Mouse (Mus musculus) megakaryocyte-erythroid progenitor cell, adult 5-6 weeks (primary cell): Measurements from ENCODE around the gene Zfp541. TPM values are rescaled to one million over a fixed set of nuclear protein-coding genes. Genes with fewer than 3 reads are reported as not detected.

Experiments used
- total RNA-seq, 2 experiments: library from RNA; stranded (forward) in 1 of 2; stranded (reverse) in 1 of 2; fragments of 200-1000, 215-1000 nt in 1 of 2; fragments of >200 nt in 1 of 2; fragmentation: Nextera tagmentation in 1 of 2; gene quantifications; 2 replicates each; pipeline ENCODE4 v1.2.3; 2014 to 2017

The Zfp541 gene
- total RNA-seq, 2 experiments from 2014 or later = not detected

Other genes starting within 250 kb of the Zfp541 start
- gene Obox6, start 222.1 kb upstream of the Zfp541 start, total RNA-seq (2014; fragmentation: Nextera tagmentation) = not detected in 2 replicates
- gene Obox6, start 222.1 kb upstream of the Zfp541 start, total RNA-seq (2017) = not detected in 2 replicates
- gene Crx, start 181.8 kb upstream of the Zfp541 start, total RNA-seq (2014; fragmentation: Nextera tagmentation) = not detected in 2 replicates
- gene Crx, start 181.8 kb upstream of the Zfp541 start, total RNA-seq (2017) = not detected in 2 replicates
- gene Crxos, start 179.2 kb upstream of the Zfp541 start, total RNA-seq (2014; fragmentation: Nextera tagmentation) = not detected in 2 replicates
- gene Crxos, start 179.2 kb upstream of the Zfp541 start, total RNA-seq (2017) = not detected in 2 replicates
- 280 and 304 TPM in 2 replicates for gene Selenow, start 139.4 kb upstream of the Zfp541 start, total RNA-seq (2014; fragmentation: Nextera tagmentation)
- gene Selenow, start 139.4 kb upstream of the Zfp541 start, total RNA-seq (2017) = 47.7 and 76.3 TPM in 2 replicates
- gene Nop53, start 115.7 kb upstream of the Zfp541 start, total RNA-seq (2014; fragmentation: Nextera tagmentation) = 117 and 138 TPM in 2 replicates
- gene Nop53, start 115.7 kb upstream of the Zfp541 start, total RNA-seq (2017) = 260 and 313 TPM in 2 replicates
- 2.7 and 3.3 TPM in 2 replicates for gene Ehd2, start 94.2 kb upstream of the Zfp541 start, total RNA-seq (2014; fragmentation: Nextera tagmentation)
- gene Ehd2, start 94.2 kb upstream of the Zfp541 start, total RNA-seq (2017) = 1.4 and 1.5 TPM in 2 replicates
- 12.6 and 21.3 TPM in 2 replicates for gene Bicra, start 13.9 kb upstream of the Zfp541 start, total RNA-seq (2014; fragmentation: Nextera tagmentation)
- 0.15 and 1.8 TPM in 2 replicates for gene Bicra, start 13.9 kb upstream of the Zfp541 start, total RNA-seq (2017)
- 92.2 and 111 TPM in 2 replicates for gene Napa, start 36.6 kb downstream of the Zfp541 start, total RNA-seq (2014; fragmentation: Nextera tagmentation)
- gene Napa, start 36.6 kb downstream of the Zfp541 start, total RNA-seq (2017) = 41.1 and 49.5 TPM in 2 replicates
- 14.3 and 20.7 TPM in 2 replicates for gene Kptn, start 58.1 kb downstream of the Zfp541 start, total RNA-seq (2014; fragmentation: Nextera tagmentation)
- gene Kptn, start 58.1 kb downstream of the Zfp541 start, total RNA-seq (2017) = 5.1 and 10.5 TPM in 2 replicates
- gene Slc8a2, start 68.0 kb downstream of the Zfp541 start, total RNA-seq (2014; fragmentation: Nextera tagmentation) = 0.07 TPM in 1 of 2 replicates, not detected in the other
- not detected in 2 replicates for gene Slc8a2, start 68.0 kb downstream of the Zfp541 start, total RNA-seq (2017)
- gene Meis3, start 113.3 kb downstream of the Zfp541 start, total RNA-seq (2014; fragmentation: Nextera tagmentation) = 0.42 and 0.49 TPM in 2 replicates
- gene Meis3, start 113.3 kb downstream of the Zfp541 start, total RNA-seq (2017) = not detected in 2 replicates
- 8.2 and 13.8 TPM in 2 replicates for gene Dhx34, start 160.2 kb downstream of the Zfp541 start, total RNA-seq (2014; fragmentation: Nextera tagmentation)
- 3.6 and 3.7 TPM in 2 replicates for gene Dhx34, start 160.2 kb downstream of the Zfp541 start, total RNA-seq (2017)
- 3.2 and 4.5 TPM in 2 replicates for gene C5ar2, start 182.3 kb downstream of the Zfp541 start, total RNA-seq (2014; fragmentation: Nextera tagmentation)
- 3.5 and 4.0 TPM in 2 replicates for gene C5ar2, start 182.3 kb downstream of the Zfp541 start, total RNA-seq (2017)
- 0.22 TPM in 1 of 2 replicates, not detected in the other for gene C5ar1, start 197.7 kb downstream of the Zfp541 start, total RNA-seq (2014; fragmentation: Nextera tagmentation)
- gene C5ar1, start 197.7 kb downstream of the Zfp541 start, total RNA-seq (2017) = 0.23 TPM in 1 of 2 replicates, not detected in the other
- 23.3 and 28.3 TPM in 2 replicates for gene Inafm1, start 211.8 kb downstream of the Zfp541 start, total RNA-seq (2014; fragmentation: Nextera tagmentation)
- gene Inafm1, start 211.8 kb downstream of the Zfp541 start, total RNA-seq (2017) = 14.8 and 18.4 TPM in 2 replicates
- 57.1 and 65.7 TPM in 2 replicates for gene Ccdc9, start 225.0 kb downstream of the Zfp541 start, total RNA-seq (2014; fragmentation: Nextera tagmentation)
- gene Ccdc9, start 225.0 kb downstream of the Zfp541 start, total RNA-seq (2017) = 106 and 110 TPM in 2 replicates
- gene Bbc3, start 246.6 kb downstream of the Zfp541 start, total RNA-seq (2014; fragmentation: Nextera tagmentation) = 1.8 and 2.9 TPM in 2 replicates
- 3.1 and 4.4 TPM in 2 replicates for gene Bbc3, start 246.6 kb downstream of the Zfp541 start, total RNA-seq (2017)